Mouse (Mus musculus): ENCODE measurements around the gene Tmco1.

Tmco1 gene

DNA sequence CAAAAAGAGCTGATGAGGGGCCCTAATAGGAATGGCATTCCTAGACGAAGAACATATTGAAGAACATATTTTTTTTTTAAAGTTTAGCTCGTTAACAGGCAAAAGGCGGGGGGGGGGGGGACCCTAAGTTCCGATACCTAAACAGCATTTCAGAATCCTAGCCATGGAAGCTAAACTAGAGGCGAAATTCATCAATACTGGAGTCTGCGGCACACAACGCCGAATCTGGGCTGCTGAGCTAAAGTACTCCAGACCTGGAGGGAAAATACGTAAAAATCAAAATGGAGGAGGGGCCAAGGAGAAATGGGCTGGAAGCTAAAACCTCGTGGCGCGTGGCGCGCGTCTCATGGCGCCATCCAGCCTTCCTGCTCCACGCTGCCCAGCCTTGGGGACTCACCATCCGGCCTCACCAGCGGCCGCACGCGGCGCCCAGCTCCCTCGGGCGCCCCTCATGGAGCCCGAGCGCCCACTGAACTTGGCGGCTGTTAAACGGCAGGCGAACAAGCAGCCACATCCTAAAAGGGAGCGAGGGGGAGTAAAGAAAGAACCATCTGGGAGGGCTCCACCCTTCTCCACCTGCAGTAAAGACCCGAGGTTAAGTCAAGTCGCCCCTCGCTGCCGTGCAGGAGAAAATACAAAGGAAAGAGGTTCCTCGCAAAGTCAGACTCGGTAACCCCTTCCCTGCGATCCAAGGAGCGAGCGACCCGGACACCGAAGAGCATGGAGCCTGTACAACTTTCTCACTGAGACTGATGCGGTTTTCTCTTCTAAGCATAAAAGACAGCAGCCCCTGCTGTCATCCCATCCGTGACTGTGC, 24.5 kb upstream of the Tmco1 start:
- DNase-seq (ENCODE audit: low spot score), result peak; percentile 76

- peak; percentile 79 for DNase-seq (ENCODE audit: low spot score)
Measured at GRCm38 (mm10) chr1:167284258-167284836, 23.8 kb upstream of the Tmco1 start.

DNA sequence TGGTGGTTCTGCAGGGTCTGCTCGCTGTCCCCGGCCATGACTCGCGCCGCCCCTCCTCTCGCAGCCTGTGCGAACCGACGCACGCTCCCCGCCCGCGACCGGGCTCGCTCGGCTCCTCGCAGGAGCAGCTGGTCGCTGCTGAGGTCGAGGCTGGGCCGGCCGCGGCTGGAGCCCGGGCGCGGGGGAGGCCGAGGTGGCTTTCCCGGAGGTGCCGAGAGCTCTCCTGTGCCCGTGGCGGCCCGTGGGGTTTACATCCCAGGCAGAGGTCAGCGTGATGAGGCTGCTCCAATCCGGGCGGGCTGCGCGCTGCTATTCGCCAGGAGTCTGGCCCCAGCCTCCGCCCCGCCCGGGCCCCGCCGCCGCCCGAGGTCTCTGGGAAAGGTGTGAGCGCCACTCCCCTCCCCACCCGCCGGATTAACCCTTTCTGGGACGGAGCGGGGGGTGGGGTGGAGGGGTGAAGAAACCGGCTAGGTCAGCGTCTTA, 23.3 kb upstream of the Tmco1 start:
- peak; percentile 95 for DNase-seq (ENCODE audit: low spot score)

GRCm38 (mm10) chr1:167285320-167285355, 23.0 kb upstream of the Tmco1 start, which contains the start of gene Uck2:
Gene Uck2 (minus strand): TSS chr1:167285320.
- no peak for DNase-seq (ENCODE audit: low spot score)

DNA sequence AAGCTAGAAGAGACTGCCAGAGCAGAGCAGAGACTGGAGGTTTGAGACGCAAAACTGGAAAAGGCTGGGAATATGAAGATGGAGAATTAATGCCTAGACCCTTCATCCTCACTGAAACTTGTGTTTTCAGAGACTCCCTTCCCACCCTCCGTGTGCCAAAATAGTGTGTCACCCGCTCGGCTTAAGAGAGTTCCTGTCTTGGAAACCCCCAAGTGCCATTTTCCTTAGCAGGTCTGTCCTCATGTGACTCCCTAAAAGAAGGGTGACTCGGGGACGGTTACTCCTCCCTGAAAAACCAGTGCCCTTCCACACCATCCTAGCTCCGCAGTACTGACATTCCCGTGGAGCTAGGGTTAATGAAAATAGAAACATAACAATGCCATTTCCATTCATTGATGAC, 22.8 kb upstream of the Tmco1 start:
- DNase-seq (ENCODE audit: low spot score), result no peak

- DNase-seq (ENCODE audit: low spot score), result no peak
Measured at GRCm38 (mm10) chr1:167287156-167287555, 21.0 kb upstream of the Tmco1 start.

DNA sequence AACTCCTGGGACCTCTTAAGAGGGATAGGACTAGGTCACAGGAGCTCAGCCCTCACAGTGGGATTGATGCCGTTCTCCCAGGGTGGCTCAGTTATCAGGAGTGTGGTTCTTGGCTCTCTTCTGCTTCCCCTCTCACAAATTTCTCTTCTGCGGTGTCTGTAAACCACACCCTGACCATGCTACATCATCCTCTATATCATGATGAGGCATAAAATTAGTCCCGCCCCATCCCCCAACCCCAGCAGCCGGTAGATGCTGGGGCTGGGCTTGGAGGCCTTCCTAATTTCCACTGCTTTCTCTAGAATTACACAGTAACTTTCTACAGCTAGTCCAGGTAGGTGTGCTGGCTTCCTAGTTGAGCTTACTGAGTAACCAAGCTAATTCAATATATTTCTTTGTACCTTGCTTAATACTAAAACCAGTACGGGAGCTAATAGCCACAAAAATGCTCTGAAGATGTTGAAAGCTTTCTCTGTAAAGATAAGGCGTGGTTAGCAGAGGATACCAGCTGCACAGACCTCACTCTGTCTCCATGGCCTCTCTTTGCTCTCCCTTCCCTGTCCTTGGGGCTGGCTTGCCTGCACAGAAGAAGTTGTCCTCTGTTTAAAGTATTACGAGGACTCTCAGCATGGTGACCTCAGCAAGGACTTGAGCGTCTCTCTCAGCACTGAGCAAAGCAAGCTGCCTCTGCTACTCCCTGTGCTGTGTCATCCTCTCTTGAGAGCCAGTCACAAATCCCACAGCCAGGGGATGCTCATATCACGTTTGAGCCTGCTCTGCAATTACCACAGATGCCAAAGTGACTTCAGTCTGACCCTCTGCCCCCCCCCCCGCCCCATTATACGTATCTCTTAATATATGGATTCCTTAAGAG, 19.3 kb upstream of the Tmco1 start:
- peak; percentile 75 for DNase-seq (ENCODE audit: low spot score)

DNA sequence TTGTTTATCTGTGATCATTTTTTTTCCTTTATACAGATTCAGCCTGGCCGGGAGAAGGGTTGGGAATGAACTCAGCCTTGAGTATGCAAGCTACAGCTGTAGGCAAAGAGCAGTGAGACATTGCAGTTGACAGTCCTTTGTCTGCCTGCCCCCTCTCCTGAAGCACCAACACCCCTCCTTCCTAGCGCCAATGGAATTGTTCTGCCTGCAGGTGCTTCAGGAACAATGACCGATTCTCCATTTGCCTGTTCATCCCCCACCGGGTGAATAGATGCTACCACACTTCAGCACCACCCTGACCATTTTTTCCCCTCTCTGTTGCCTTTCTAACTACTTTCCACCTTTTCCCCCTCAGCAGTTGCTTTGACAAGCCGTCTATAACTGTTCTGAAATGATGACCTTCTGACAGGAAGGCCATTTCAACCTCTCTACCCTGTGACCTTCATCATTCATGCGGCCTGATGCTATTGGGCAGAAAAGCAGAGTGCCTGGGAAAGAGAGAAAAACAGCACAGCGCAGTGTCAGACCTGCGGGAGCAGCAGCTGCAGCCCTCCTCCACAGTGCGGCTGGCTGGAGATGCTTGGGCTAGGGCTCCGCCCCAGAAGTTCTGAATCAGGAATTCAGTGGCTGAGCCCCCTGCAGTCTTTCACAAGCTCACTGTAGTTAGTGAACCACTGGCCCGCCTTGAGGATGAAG, 18.5 kb upstream of the Tmco1 start:
- DNase-seq (ENCODE audit: low spot score), result peak; percentile 56

DNA sequence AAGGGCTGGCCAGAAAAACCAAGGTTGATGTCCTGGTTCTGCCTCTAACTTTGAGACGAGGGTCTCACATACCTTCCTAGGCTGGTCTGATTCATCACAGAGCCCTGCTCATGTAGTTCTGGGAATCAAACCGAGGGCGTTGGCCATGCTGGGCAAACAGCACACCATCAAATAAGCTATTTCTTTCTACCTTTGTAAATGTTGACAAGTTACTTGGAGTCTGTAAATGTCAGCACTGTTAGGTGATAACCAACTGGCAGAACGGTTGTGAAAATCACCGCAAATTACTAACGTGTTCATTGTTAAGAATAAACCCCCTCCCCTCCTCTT, 17.9 kb upstream of the Tmco1 start:
- no peak for DNase-seq (ENCODE audit: low spot score)

GRCm38 (mm10) chr1:167291610-167292009, 16.6 kb upstream of the Tmco1 start:
- DNase-seq (ENCODE audit: low spot score), result no peak

- peak; percentile 75 for DNase-seq (ENCODE audit: low spot score)
Measured at GRCm38 (mm10) chr1:167292447-167292846, 15.7 kb upstream of the Tmco1 start.

GRCm38 (mm10) chr1:167295679-167296402, 12.3 kb upstream of the Tmco1 start:
- no peak for DNase-seq (ENCODE audit: low spot score)

- no peak for DNase-seq (ENCODE audit: low spot score)
Measured at GRCm38 (mm10) chr1:167300122-167300521, 8.1 kb upstream of the Tmco1 start.

- DNase-seq (ENCODE audit: low spot score), result no peak
Measured at GRCm38 (mm10) chr1:167305501-167306137, 2.6 kb upstream of the Tmco1 start.

DNA sequence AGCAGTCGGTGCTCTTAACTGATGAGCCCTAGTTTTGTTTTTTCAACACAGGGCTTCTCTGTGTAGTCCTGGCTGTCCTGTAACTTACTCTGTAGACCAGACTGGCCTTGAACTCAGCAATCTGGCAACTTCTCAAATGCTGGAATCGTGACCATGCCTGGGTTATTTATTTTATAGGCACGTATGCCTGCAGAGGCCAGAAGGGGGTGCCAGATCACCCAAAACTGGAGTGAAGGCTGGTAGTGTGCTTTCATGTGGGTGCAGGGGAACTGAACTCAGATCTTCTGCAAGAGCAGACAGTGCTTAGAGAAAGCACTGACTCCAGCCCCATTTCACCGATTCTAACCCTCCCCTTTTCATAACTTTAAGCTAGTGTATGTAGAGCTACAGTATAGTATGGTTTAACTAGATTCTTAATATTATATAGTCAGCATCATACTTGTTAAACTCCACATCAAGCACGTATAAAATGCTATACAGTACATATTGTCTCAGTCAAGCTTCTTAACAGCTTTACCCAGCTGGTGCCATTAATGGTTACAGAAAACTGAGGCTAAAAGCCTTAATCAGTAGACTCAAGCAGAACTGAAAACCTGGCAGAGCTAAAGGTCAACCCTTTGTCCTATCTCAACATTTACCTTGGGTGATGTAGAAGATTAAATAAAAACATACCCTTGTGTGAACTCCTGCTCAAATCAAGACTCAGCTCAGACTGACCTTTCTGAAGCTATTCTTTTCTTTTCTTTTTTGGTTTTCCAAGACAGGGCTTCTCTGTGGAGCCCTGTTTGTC, 1.5 kb upstream of the Tmco1 start:
- peak; percentile 52 for DNase-seq (ENCODE audit: low spot score)

DNA sequence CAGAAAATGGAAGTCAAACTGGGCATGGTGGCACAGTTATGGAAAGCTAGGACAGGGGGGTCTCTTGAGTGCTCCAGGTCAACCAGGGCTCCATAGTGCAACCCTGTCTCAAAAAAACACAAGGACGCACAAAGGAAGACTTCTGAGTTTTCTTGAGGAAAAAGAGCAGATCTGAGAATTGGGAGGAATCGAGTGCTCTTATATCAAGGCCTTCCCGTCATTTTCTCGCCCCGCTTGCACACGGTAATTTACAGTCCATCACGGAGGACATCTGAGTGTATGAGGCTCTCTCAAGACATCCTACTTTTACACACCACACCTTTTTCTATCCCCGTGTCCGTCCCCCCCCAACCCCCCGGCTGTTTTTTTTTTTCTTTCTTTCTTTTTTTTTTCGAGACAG, 504 bp upstream of the Tmco1 start:
- peak; percentile 34 for DNase-seq (ENCODE audit: low spot score)

- DNase-seq (ENCODE audit: low spot score), result no peak
Measured at GRCm38 (mm10) chr1:167312367-167312766, 4.2 kb downstream of the Tmco1 start.

GRCm38 (mm10) chr1:167313220-167313619, 5.0 kb downstream of the Tmco1 start:
- DNase-seq (ENCODE audit: low spot score), result no peak

GRCm38 (mm10) chr1:167321691-167322090, 13.5 kb downstream of the Tmco1 start:
- no peak for DNase-seq (ENCODE audit: low spot score)

DNA sequence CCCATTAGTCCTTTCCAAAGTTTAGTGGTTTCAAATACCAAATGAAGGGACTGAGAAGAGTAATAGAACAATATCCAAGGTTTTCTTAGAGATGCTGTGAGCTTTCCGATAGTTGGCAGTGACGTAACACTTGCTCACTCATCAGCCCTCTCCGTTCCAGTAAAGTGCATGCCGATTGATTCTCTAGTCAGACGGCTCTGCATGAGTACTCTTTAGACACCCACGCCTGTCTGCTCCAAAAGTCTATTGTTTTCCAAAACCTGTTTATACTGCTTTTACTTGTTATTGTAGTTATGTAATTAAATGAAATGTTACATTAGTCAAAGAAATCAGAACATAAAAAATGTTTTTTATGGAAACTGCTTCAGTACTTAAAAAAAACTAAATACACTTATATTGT, 20.6 kb downstream of the Tmco1 start:
- no peak for DNase-seq (ENCODE audit: low spot score)

- DNase-seq (ENCODE audit: low spot score), result no peak
Measured at GRCm38 (mm10) chr1:167331106-167331505, 22.9 kb downstream of the Tmco1 start.
